Mouse (Mus musculus): ENCODE measurements around the gene Prdx1.

DNA sequence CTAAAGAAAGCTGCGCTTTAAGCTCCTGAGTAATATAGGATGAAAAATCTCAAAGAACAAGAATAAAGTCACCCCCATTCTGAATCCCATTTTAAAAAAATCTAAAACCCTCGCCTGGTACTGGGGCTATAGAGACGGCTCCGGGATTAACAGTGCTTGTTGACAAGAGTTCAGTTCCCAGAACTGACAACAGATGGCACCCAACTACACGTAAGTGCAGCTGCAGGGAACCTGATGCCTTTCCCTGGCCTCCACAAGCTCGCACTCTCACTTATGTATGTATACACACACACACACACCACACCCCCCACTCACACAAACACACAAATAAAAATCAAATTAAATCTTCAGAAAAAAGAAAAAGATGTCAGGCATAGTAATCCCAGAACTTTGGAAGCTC, 41.0 kb upstream of the Prdx1 start:
- TF ChIP-seq GATA1 (IDR thresholded peaks at IDR 0.05; ENCODE audit: borderline replicate concordance, low read length) = no peak
- TF ChIP-seq POLR2AphosphoS5 (IDR thresholded peaks at IDR 0.05; ENCODE audit: insufficient replicate concordance, low read depth, low read length) = no peak
- TF ChIP-seq CTCF (IDR thresholded peaks at IDR 0.05; ENCODE audit: low read depth, low read length) = no peak
